Mouse (Mus musculus): ENCODE data around the gene Sox11. TPM values are rescaled to one million over a fixed set of nuclear protein-coding genes. Genes with fewer than 3 reads are reported as not detected.

Gene Sox11
- polyA plus RNA-seq (2011; ENCODE audit: insufficient read depth, insufficient read length, low read depth, missing spikeins), result 60.1 and 62.5 TPM in 2 replicates

- TF ChIP-seq EP300 (IDR thresholded peaks at IDR 0.05; ENCODE audit: insufficient read depth, low read depth, low read length) (no peak), POLR2A (IDR thresholded peaks at IDR 0.05; ENCODE audit: insufficient read depth, low read length) (no peak), CTCF (IDR thresholded peaks at IDR 0.05; ENCODE audit: low read depth, low read length) (no peak)
- Histone ChIP-seq H3K27me3 (ENCODE audit: control insufficient read depth, insufficient read depth, low read length, poor library complexity, severe bottlenecking) (no peaks in the 10 kb centered on the region), H3K4me3 (ENCODE audit: low read depth, low read length) (peak within 1 kb of the TSS; percentile 76), H3K27ac (ENCODE audit: insufficient read depth, low read length) (peak within 1 kb of the TSS; percentile 65), H3K9me3 (replicated peaks; ENCODE audit: control insufficient read depth, insufficient read depth, low read length, poor library complexity, severe bottlenecking) (no peaks in the 10 kb centered on the region), H3K36me3 (ENCODE audit: control insufficient read depth, insufficient read depth, low read length, poor library complexity, severe bottlenecking) (no peaks in the 10 kb centered on the region), H3K4me1 (ENCODE audit: control insufficient read depth, insufficient read depth, low read length) (peaks cover 2% of the 10 kb centered on the region), H3K9ac (ENCODE audit: low read depth, poor library complexity, severe bottlenecking) (peak within 1 kb of the TSS; percentile 86)
Measured at GRCm38 (mm10) chr12:27341871-27342690, at the start of gene Sox11. Sox11 (minus strand) TSS chr12:27342574.

DNA sequence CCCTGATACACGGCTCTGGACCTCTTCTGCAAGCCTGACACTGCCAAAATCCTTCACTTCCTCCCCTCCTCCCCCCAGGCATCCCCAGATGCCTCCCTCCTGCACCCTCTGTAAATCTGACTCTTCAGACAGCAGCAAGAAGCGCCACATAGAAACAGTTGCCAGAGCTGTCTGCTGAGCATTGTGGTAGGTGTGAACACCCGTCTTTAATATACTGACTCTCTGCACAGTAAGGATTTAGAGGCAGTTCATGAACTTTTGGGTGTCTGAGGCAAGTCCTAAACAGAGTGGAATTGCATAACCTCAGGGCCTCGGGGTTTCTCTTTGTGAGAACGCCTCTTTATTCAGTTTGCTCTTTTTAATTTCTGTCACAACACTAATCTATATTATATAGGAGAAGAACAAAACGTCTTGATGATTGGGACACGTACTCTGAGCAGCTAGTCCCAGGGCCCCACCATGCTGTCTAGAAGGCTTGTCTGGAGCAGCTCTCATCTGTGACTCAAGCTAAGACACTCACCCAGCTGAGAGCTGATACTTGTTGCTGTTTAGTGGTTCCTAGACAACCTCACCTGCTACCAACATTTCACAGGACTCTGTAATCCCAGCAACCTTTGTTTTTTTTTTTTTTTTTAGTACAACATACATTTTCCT, 49.4 kb upstream of the Sox11 start:
- no peak overlapping the region for H3K9ac ChIP-seq (ENCODE audit: low read depth, poor library complexity, severe bottlenecking)
- no peak for TF ChIP-seq CTCF (IDR thresholded peaks at IDR 0.05; ENCODE audit: low read depth, low read length)
- 0 out of 2 replicates have a peak overlapping the region, but pooled peaks have one; percentile 11 for H3K27ac ChIP-seq (ENCODE audit: insufficient read depth, low read length)

GRCm38 (mm10) chr12:27390439-27390838, 48.1 kb upstream of the Sox11 start:
- no peaks in the 10 kb centered on the region for H3K36me3 ChIP-seq (ENCODE audit: control insufficient read depth, insufficient read depth, low read length, poor library complexity, severe bottlenecking)
- H3K27ac ChIP-seq (ENCODE audit: insufficient read depth, low read length), result peak overlapping the region; percentile 76
- no peak overlapping the region for H3K9ac ChIP-seq (ENCODE audit: low read depth, poor library complexity, severe bottlenecking)
- H3K9me3 ChIP-seq (replicated peaks; ENCODE audit: control insufficient read depth, insufficient read depth, low read length, poor library complexity, severe bottlenecking), result 0 out of 2 replicates have a peak, but pooled peaks cover 3% of the 10 kb centered on the region
- no peaks in the 10 kb centered on the region for H3K27me3 ChIP-seq (ENCODE audit: control insufficient read depth, insufficient read depth, low read length, poor library complexity, severe bottlenecking)
- H3K4me1 ChIP-seq (ENCODE audit: control insufficient read depth, insufficient read depth, low read length), result peaks cover 4% of the 10 kb centered on the region
- H3K4me3 ChIP-seq (ENCODE audit: low read depth, low read length), result no peak overlapping the region
- TF ChIP-seq CTCF (IDR thresholded peaks at IDR 0.05; ENCODE audit: low read depth, low read length), result no peak
- TF ChIP-seq EP300 (IDR thresholded peaks at IDR 0.05; ENCODE audit: insufficient read depth, low read depth, low read length), result peak; percentile 83; the same call in 1 of the 2 replicates

More for the DNA sequence above, 49.4 kb upstream of the Sox11 start:
- no peaks in the 10 kb centered on the region for H3K27me3 ChIP-seq (ENCODE audit: control insufficient read depth, insufficient read depth, low read length, poor library complexity, severe bottlenecking)
- peaks cover 4% of the 10 kb centered on the region for H3K4me1 ChIP-seq (ENCODE audit: control insufficient read depth, insufficient read depth, low read length)
- no peaks in the 10 kb centered on the region for H3K36me3 ChIP-seq (ENCODE audit: control insufficient read depth, insufficient read depth, low read length, poor library complexity, severe bottlenecking)
- 0 out of 2 replicates have a peak, but pooled peaks cover 3% of the 10 kb centered on the region for H3K9me3 ChIP-seq (replicated peaks; ENCODE audit: control insufficient read depth, insufficient read depth, low read length, poor library complexity, severe bottlenecking)
- H3K4me3 ChIP-seq (ENCODE audit: low read depth, low read length), result no peak overlapping the region

- H3K9ac ChIP-seq (ENCODE audit: low read depth, poor library complexity, severe bottlenecking), result no peak overlapping the region
- no peak overlapping the region for H3K4me3 ChIP-seq (ENCODE audit: low read depth, low read length)
- no peaks in the 10 kb centered on the region for H3K27me3 ChIP-seq (ENCODE audit: control insufficient read depth, insufficient read depth, low read length, poor library complexity, severe bottlenecking)
- H3K9me3 ChIP-seq (replicated peaks; ENCODE audit: control insufficient read depth, insufficient read depth, low read length, poor library complexity, severe bottlenecking), result 0 out of 2 replicates have a peak, but pooled peaks cover 3% of the 10 kb centered on the region
- no peak for TF ChIP-seq CTCF (IDR thresholded peaks at IDR 0.05; ENCODE audit: low read depth, low read length)
- TF ChIP-seq EP300 (IDR thresholded peaks at IDR 0.05; ENCODE audit: insufficient read depth, low read depth, low read length), result peak; percentile 94
- peaks cover 4% of the 10 kb centered on the region for H3K4me1 ChIP-seq (ENCODE audit: control insufficient read depth, insufficient read depth, low read length)
- H3K27ac ChIP-seq (ENCODE audit: insufficient read depth, low read length), result peak overlapping the region; percentile 95
- H3K36me3 ChIP-seq (ENCODE audit: control insufficient read depth, insufficient read depth, low read length, poor library complexity, severe bottlenecking), result no peaks in the 10 kb centered on the region
Measured at GRCm38 (mm10) chr12:27389429-27389828, 47.1 kb upstream of the Sox11 start.

DNA sequence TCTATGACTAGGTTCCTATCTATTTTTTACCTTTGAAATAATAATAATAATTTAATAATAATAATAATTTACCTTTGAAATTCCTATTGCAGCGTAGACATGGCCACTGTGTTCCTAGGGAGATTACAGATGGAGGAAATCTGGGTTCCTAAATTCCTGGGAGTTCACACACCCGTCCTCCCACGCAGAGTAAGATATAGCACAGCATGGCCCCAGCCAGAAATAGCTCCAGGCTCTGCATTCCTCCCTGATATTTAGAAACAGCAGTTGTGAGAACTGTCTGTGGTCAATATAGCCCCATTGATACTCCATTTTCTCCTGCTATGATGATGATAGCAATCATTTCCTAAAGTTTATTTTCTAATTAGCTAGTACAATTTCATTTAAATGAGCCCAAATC, 30.1 kb upstream of the Sox11 start:
- Histone ChIP-seq H3K27ac (ENCODE audit: insufficient read depth, low read length) (no peak overlapping the region), H3K4me3 (ENCODE audit: low read depth, low read length) (no peak overlapping the region), H3K27me3 (ENCODE audit: control insufficient read depth, insufficient read depth, low read length, poor library complexity, severe bottlenecking) (no peaks in the 10 kb centered on the region; the same call in 1 of the 2 replicates), H3K9ac (ENCODE audit: low read depth, poor library complexity, severe bottlenecking) (no peak overlapping the region), H3K9me3 (replicated peaks; ENCODE audit: control insufficient read depth, insufficient read depth, low read length, poor library complexity, severe bottlenecking) (no peaks in the 10 kb centered on the region), H3K36me3 (ENCODE audit: control insufficient read depth, insufficient read depth, low read length, poor library complexity, severe bottlenecking) (no peaks in the 10 kb centered on the region), H3K4me1 (ENCODE audit: control insufficient read depth, insufficient read depth, low read length) (no peaks in the 10 kb centered on the region)
- no peak for TF ChIP-seq POLR2A (IDR thresholded peaks at IDR 0.05; ENCODE audit: insufficient read depth, low read length)
- no peak for TF ChIP-seq CTCF (IDR thresholded peaks at IDR 0.05; ENCODE audit: low read depth, low read length)
- TF ChIP-seq EP300 (IDR thresholded peaks at IDR 0.05; ENCODE audit: insufficient read depth, low read depth, low read length), result no peak

DNA sequence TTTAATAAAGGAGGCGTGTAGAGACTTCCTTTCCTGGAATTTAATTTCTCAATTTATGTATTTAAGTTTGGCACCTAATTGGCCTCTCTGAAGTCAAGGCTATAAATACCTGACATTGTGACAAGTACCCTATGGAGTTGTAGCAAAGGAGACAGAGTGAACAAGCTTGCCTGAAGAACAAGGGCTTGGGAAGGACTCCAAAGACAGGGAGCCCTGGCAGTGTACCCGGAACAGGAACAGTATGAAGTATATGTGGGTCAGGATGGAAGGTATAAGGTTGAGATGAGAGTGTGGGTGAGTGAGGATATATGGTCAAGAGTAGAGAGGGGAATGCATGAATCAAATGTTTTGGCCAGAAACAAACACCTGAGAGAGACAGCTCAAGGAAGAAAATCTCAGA, 28.4 kb upstream of the Sox11 start:
- Histone ChIP-seq H3K9ac (ENCODE audit: low read depth, poor library complexity, severe bottlenecking) (no peak overlapping the region), H3K27me3 (ENCODE audit: control insufficient read depth, insufficient read depth, low read length, poor library complexity, severe bottlenecking) (no peaks in the 10 kb centered on the region; the same call in 1 of the 2 replicates), H3K27ac (ENCODE audit: insufficient read depth, low read length) (no peak overlapping the region), H3K4me3 (ENCODE audit: low read depth, low read length) (no peak overlapping the region), H3K36me3 (ENCODE audit: control insufficient read depth, insufficient read depth, low read length, poor library complexity, severe bottlenecking) (no peaks in the 10 kb centered on the region), H3K9me3 (replicated peaks; ENCODE audit: control insufficient read depth, insufficient read depth, low read length, poor library complexity, severe bottlenecking) (no peaks in the 10 kb centered on the region), H3K4me1 (ENCODE audit: control insufficient read depth, insufficient read depth, low read length) (no peaks in the 10 kb centered on the region)
- no peak for TF ChIP-seq EP300 (IDR thresholded peaks at IDR 0.05; ENCODE audit: insufficient read depth, low read depth, low read length)
- TF ChIP-seq POLR2A (IDR thresholded peaks at IDR 0.05; ENCODE audit: insufficient read depth, low read length), result no peak
- no peak for TF ChIP-seq CTCF (IDR thresholded peaks at IDR 0.05; ENCODE audit: low read depth, low read length)

Data from ES-Bruce4 (cell line).